Mouse (Mus musculus): ENCODE results near the gene Gpr137c.

- TF ChIP-seq GATA1 (IDR thresholded peaks at IDR 0.05; ENCODE audit: low read length) (no peak), TAL1 (IDR thresholded peaks at IDR 0.05; ENCODE audit: low read length) (no peak)
Measured at GRCm38 (mm10) chr14:45328072-45328713, 108.7 kb downstream of the Gpr137c start.
